Mouse (Mus musculus) cortical plate, adult 2 months (tissue): ENCODE results near the gene Myh1.

Experiments used
- CTCF ChIP-seq: fragments of 200-500 bp; IDR thresholded peaks from 2 replicates; pipeline ENCODE4 v1.5.1; 2011; ENCODE audit warnings: mild to moderate bottlenecking, control low read depth, low read length; ENCODE audit not compliant: insufficient read depth; ENCODE audit errors: extremely low read depth
- POLR2A ChIP-seq: fragments of 200-500 bp; IDR thresholded peaks from 2 replicates; pipeline ENCODE4 v1.6.1; 2011; ENCODE audit warnings: mild to moderate bottlenecking, low read length, control low read depth; ENCODE audit not compliant: insufficient read depth; ENCODE audit errors: extremely low read depth

- TF ChIP-seq POLR2A (no peak), CTCF (no peak)
These were observed 49.6 kb upstream of the Myh1 start for GRCm38 (mm10) chr11:67150237-67150636.
